Mouse (Mus musculus): ENCODE measurements at regions not wholly inside any gene's neighbourhood (a gene's known extent, or its start where the extent isn't known, plus 50 kb on each side); places are given as distances from the start of the nearest gene placed in this dataset.

- DNase-seq (ENCODE audit: low read depth, low spot score): no peak
Observed at GRCm38 (mm10) chr5:106320039-106320438, 137.9 kb downstream of the Barhl2 start.

- no peak for DNase-seq (ENCODE audit: low read depth, low spot score)
Observed at GRCm38 (mm10) chr5:106318246-106318645, 139.7 kb downstream of the Barhl2 start.

GRCm38 (mm10) chr5:106313874-106314273 lies 144.1 kb downstream of the Barhl2 start:
- no peak for DNase-seq (ENCODE audit: low read depth, low spot score)

GRCm38 (mm10) chr5:106301372-106301771 lies 156.6 kb downstream of the Barhl2 start:
- DNase-seq (ENCODE audit: low read depth, low spot score): no peak

GRCm38 (mm10) chr5:106296721-106297120 lies 161.2 kb downstream of the Barhl2 start:
- DNase-seq (ENCODE audit: low read depth, low spot score): no peak

GRCm38 (mm10) chr5:106295993-106296392 lies 162.0 kb downstream of the Barhl2 start:
- DNase-seq (ENCODE audit: low read depth, low spot score): no peak

DNA sequence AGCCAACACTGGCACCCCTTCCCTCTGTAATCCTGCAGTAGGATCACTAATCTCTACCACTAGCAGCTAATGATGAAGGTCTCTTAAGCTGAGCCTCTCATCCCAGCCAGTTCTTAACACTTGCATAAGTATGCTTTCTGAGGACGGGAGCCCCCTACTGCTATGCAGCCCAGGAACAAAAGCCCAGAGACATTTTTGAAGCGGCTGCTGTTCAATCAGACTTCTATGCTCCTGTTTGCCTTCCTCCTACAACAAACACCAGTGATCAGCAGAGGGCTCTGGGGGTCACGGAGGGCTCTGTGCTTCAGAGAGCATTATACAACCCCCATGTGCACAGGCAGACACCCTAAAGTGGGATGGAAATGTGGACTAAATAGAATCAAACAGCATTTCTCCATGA lies 162.4 kb downstream of the Barhl2 start:
- DNase-seq (ENCODE audit: low read depth, low spot score): no peak

- no peak for DNase-seq (ENCODE audit: low read depth, low spot score)
Observed at GRCm38 (mm10) chr5:106292387-106293229, 165.4 kb downstream of the Barhl2 start.

GRCm38 (mm10) chr5:106285152-106285551 lies 172.8 kb downstream of the Barhl2 start:
- DNase-seq (ENCODE audit: low read depth, low spot score): no peak

DNA sequence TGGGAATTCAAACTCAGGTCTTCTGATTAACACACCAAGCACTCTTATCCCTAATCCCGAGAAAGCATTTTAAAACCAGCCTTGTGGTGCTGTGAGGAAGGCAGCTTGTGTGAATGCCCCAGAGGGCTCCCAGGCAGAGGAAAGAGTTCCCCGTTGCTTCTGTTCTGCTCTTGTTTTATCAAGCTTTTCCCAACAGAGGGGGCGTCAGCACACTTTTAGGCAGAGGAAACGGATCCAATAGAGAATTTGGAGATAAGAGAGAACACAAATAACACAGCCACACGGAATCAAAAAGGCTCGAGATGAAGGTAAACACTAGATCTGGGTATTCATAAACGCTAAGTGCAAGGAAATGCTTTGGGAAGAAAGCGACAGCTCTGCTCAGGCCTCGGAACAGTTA lies 173.2 kb downstream of the Barhl2 start:
- DNase-seq (ENCODE audit: low read depth, low spot score): no peak

- DNase-seq (ENCODE audit: low read depth, low spot score): no peak
Observed at GRCm38 (mm10) chr5:106282646-106283045, 175.3 kb downstream of the Barhl2 start.

GRCm38 (mm10) chr5:106277786-106278185 lies 180.2 kb downstream of the Barhl2 start:
- no peak for DNase-seq (ENCODE audit: low read depth, low spot score)

DNA sequence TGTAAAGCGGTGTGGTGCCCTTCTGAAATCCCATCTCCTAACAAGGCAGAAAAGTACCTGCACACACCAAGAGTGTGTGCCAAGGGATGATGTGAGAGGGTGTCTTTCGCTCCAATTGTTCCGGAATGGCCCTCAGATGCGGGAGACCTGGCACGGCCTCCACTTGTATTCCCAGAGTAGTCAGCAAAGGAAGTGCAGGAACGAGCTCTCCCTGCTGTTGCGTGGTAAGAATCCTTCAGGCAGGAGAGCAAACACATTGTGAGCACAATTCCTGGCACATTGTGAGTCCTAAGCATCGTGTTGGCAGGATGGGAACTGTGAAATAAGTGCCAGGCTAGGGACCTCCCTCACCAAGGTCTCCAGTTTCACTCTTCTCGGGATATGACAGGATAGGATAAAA lies 180.7 kb downstream of the Barhl2 start:
- DNase-seq (ENCODE audit: low read depth, low spot score): no peak

DNA sequence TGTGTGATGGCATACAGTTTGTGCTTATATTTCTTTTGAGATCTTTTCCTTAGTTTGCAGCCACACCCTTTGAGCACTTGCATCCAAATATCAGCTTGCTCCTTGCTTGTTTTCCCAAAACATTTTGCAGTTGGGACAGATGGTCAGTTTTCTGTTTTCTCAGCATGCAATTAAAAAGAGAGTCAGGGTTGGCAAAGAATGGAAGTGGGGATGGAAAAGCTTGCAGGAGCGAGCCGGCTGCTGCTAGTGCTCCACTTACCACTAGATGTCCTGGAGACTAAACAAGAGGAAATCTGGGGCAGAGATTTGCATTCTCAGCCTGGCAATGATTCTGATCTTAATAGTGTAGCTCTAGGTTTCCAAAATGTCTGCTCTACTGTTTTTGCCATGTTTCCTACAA lies 181.8 kb downstream of the Barhl2 start:
- DNase-seq (ENCODE audit: low read depth, low spot score): no peak

GRCm38 (mm10) chr5:106274617-106275016 lies 183.3 kb downstream of the Barhl2 start:
- DNase-seq (ENCODE audit: low read depth, low spot score): peak; percentile 35

DNA sequence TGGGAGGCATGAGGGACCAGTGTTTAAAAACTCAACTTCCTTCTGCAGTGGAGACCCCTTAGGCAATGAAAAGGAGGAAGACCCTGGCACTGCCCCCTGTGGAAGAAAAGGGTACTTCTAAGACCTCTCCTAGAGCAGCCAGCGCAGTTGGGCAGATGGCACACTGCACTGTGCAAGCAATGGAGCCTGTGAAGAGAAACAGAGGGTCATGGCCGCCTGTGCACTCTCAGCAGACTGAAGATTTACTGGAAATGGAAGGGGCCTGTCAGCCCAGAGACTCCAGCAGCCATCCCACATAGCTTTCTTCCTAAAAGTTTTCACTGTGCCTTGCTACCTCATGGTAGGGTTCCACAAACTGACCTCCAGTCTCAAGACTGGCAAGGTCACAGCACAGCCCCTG lies 193.4 kb downstream of the Barhl2 start:
- no peak for DNase-seq (ENCODE audit: low read depth, low spot score)

GRCm38 (mm10) chr5:106257179-106257578 lies 200.8 kb downstream of the Barhl2 start:
- DNase-seq (ENCODE audit: low read depth, low spot score): no peak

DNA sequence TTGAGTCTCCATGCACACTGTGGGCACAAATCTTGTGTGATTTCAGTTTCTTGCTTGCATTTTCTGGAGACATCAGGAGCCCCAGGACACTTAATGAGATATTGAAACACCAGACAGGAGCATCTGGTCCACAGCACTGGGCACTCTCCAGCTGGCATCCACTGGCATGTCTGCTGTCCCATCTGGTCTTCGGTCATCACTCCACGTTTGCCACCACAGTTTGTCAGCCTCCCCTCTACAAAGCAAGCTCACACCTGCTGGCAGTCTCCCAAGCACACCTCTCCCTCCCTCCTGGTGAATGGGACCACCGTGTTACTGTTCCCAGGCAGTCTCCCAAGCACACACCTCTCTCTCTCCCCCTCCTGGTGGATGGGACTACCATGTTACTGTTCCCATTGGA lies 228.8 kb downstream of the Barhl2 start:
- no peak for DNase-seq (ENCODE audit: low read depth, low spot score)

DNA sequence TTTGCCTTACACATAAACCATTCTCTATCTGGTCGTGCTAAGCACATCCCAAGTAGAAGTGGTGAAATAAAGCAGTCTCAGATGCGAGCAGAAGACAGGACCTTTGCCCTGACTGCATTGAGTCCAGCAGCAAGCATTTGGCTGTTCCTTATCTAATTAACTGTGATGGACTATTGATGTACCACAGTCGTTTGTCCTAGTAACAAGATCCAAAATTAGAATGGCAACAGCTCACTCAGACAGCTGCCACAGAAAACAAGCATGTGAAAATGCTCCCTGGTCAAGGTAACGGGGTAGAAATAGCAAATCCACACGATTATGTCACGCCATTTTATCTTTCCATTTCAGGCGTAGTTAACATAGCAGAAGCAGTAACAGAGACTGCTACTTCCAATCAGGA lies 233.8 kb downstream of the Barhl2 start:
- DNase-seq (ENCODE audit: low read depth, low spot score): no peak

DNA sequence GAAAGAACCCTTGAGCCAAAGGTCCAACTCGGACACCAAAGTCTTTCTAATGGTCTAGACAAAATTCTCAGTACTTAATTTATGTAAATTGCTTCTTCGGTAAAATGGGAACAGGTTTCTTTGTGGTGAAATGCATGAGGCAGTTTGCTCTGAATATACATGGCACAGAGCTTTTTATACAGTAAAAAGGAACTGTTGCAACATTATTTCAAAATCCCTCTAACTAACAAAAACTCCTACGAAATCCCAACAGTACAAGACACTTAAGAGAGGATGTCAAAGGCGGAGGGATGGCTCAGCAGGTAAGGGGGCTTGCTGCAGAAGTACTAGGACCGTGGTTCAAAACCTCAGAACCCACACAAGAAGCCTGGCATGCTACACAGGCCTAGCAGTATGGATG lies 248.4 kb downstream of the Barhl2 start:
- no peak for DNase-seq (ENCODE audit: low read depth, low spot score)

DNA sequence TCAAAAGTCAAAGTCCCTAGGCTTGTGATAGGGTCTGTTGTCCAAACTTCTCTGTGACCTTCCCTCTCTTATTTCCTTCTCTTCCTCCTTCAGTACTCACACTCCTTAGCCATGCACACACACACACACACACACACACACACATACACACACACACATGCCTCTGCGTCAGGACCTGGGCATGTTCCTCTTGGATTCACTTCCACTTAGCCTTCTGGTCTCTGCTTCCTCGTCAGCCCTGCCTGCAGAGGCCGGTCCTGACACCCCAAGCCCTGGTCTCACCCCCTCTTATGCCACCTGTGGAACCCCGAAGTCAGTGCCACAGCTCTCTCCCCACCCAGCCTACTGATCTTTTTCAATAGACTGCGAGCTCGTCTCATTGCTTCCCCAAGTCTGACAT lies 250.3 kb downstream of the Barhl2 start:
- no peak for DNase-seq (ENCODE audit: low read depth, low spot score)

DNA sequence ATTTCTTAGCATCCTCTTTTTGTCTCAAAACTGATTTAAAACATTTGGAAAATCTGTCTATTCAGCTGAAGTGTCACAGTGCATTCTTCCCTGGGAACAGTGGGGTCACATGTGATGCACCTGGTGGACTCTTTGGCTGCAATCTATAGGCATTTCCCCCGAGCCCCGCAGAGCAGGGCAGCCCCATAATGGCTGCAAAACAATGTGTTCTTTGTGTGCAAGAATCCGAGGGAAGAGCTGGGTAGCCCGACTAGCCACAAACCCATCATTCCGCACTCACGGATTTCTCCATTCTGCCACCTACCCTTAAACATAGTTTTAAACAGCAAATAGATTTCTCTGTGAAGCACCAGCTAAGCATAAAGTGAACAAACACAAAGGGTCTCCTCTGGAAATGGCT lies 252.2 kb downstream of the Barhl2 start:
- no peak for DNase-seq (ENCODE audit: low read depth, low spot score)

DNA sequence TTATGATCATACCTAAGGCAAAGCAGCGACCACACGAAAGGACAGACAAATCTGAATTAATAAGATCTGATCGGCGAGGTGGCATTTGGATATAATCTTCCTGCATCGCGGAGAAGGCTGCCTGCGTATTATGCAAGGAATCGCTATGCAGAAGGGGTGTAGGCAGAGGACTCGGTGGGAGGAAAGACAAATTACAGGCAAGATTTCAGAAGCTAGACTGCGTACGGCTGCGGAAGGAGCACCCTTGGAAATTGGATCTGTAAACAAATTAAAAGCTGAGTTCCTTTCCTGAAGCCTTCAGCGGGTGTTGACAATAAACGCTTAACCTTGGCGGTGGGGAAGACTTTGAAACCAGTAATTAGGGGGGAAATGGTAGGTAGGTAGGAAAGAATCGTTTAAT lies 257.3 kb downstream of the Barhl2 start:
- no peak for DNase-seq (ENCODE audit: low read depth, low spot score)

DNA sequence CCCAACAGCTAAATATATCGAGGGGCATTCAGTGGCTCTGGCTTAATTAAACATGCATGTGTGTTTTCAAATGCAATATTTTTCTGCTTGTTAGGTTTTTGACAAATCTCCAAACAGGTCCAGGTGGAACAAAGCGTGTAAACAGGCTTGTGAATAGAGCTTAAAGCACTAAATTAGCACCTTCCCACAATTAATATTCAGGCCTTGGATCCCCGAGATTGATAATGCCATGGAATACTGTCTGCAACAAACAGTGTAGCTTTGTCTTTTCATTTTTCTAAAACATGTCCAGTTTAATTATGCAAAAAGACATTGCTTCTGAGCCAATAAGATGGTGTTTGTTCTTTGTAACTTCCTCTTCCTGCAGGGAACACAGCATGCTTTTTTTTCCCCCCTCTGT lies 258.9 kb downstream of the Barhl2 start:
- DNase-seq (ENCODE audit: low read depth, low spot score): no peak
